Mouse (Mus musculus) testis, adult 2 months (tissue): ENCODE measurements around the gene Txn1. TPM values are rescaled to one million over a fixed set of nuclear protein-coding genes. Genes with fewer than 3 reads are reported as not detected.

Experiments
- H3K27ac ChIP-seq: fragments of 200-500 bp; 2 replicates; pipeline ENCODE4 v1.5.1; 2012; ENCODE audit warnings: low read depth, low read length; ENCODE audit not compliant: control insufficient read depth, insufficient read depth
- H3K27me3 ChIP-seq: fragments of 200-500 bp; 2 replicates; pipeline ENCODE4 v1.6.1; 2012; ENCODE audit warnings: mild to moderate bottlenecking, low read length, moderate library complexity; ENCODE audit not compliant: control insufficient read depth, insufficient read depth
- H3K36me3 ChIP-seq: fragments of 200-500 bp; 2 replicates; pipeline ENCODE4 v1.6.1; 2012; ENCODE audit warnings: mild to moderate bottlenecking, low read length; ENCODE audit not compliant: control insufficient read depth, insufficient read depth
- H3K4me1 ChIP-seq: fragments of 200-500 bp; 2 replicates; pipeline ENCODE4 v1.6.1; 2012; ENCODE audit warnings: low read length; ENCODE audit not compliant: control insufficient read depth, insufficient read depth
- H3K4me3 ChIP-seq: fragments of 200-500 bp; 2 replicates; pipeline ENCODE4 v1.5.1; 2012; ENCODE audit warnings: low read depth, mild to moderate bottlenecking, low read length, moderate library complexity, mixed read lengths; ENCODE audit not compliant: control insufficient read depth
- CTCF ChIP-seq: fragments of 200-500 bp; IDR thresholded peaks from 2 replicates; pipeline ENCODE4 v1.5.1; 2012; ENCODE audit warnings: low read depth, mild to moderate bottlenecking, inconsistent platforms, low read length, moderate library complexity; ENCODE audit not compliant: control insufficient read depth, insufficient read depth, insufficient replicate concordance
- POLR2A ChIP-seq: fragments of 200-500 bp; IDR thresholded peaks from 2 replicates; pipeline ENCODE4 v1.6.1; 2012; ENCODE audit warnings: low read depth, mild to moderate bottlenecking, inconsistent platforms, low read length, moderate library complexity; ENCODE audit not compliant: control insufficient read depth
- polyA plus RNA-seq: library from polyadenylated mRNA; depleted of rRNA; stranded (reverse); fragments of >200 nt; gene quantifications from 2 replicates; pipeline ENCODE4 v1.2.3, GENCODE M21; 2012; rRNA removed

Gene Txn1
- polyA plus RNA-seq, 1 experiment = 19.7 TPM

DNA sequence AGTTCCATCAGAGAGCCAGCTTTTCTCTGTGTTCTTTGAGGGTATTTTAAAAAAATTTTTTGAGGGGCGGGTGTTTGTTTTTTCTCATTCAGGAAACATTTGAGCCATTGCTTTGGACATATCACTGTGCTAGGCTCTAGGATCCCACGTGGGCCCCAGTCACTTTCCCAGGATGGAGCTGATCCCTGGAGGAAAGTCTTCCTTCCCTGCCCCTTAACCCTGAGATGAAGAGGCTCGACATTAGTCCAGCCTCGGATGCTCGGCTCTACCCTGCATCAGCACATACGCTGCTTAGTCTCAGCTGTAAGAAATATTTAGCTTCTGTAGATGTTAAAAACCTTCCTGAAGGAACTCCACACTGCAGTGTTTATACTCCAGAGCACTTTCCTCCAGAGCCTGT, 60.3 kb downstream of the Txn1 start:
- Histone ChIP-seq H3K36me3 (no peaks in the 10 kb centered on the region), H3K27me3 (no peaks in the 10 kb centered on the region), H3K27ac (no peak overlapping the region), H3K4me3 (no peak overlapping the region), H3K4me1 (no peaks in the 10 kb centered on the region)
- TF ChIP-seq CTCF = no peak
- no peak for TF ChIP-seq POLR2A

GRCm38 (mm10) chr4:57895140-57895539, 61.1 kb downstream of the Txn1 start:
- Histone ChIP-seq H3K4me1 (no peaks in the 10 kb centered on the region), H3K27ac (no peak overlapping the region)

More at GRCm38 (mm10) chr4:57895140-57895539, 61.1 kb downstream of the Txn1 start:
- H3K27me3 ChIP-seq = no peaks in the 10 kb centered on the region
- TF ChIP-seq POLR2A (no peak), CTCF (no peak)
- H3K36me3 ChIP-seq = no peaks in the 10 kb centered on the region
- no peak overlapping the region for H3K4me3 ChIP-seq

Other genes starting within 250 kb of the Txn1 start
- gene Akap2, start 238.8 kb downstream of the Txn1 start, polyA plus RNA-seq = 18.1 and 21.0 TPM in 2 replicates
- 0.06 and 0.18 TPM in 2 replicates for gene D630039A03Rik, start 40.1 kb downstream of the Txn1 start, polyA plus RNA-seq
- 348 and 412 TPM in 2 replicates for gene Txndc8, start 52.7 kb upstream of the Txn1 start, polyA plus RNA-seq